Mouse (Mus musculus) retina, postnatal 1 day (tissue): ENCODE measurements around the gene Nags.

ENCODE experiments used
- DNase-seq: peaks from one replicate; pipeline ENCODE4 v3.0.0-alpha.2; 2012

Nags gene

DNA sequence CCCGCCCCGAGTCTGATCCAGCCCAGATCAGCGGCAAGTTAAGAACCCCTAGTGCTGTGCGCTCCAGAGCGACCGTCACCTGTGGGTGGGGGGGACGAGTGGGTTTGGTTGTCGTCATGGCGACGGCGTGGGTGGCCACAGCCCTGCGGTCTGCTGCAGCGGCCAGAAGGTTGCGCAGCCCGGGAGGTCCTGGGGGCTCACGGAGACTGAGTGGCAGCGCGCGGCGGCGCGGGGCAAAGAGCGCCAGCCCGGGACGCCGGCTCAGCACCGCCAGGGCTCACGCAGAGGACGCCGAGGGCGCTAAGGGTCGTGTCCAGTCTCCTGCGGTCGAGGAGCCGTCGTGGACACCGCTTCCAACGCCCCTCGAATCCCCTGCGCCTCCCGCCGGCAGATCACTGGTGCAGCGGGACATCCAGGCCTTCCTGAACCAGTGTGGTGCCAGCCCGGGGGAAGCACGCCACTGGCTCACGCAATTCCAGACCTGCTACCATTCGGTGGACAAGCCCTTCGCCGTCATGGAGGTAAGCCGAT, at the start of gene Nags:
TSS of gene Nags (plus strand) at position 43 of the 531 bp plus-strand sequence.
- DNase-seq: peak; percentile 74

DNA sequence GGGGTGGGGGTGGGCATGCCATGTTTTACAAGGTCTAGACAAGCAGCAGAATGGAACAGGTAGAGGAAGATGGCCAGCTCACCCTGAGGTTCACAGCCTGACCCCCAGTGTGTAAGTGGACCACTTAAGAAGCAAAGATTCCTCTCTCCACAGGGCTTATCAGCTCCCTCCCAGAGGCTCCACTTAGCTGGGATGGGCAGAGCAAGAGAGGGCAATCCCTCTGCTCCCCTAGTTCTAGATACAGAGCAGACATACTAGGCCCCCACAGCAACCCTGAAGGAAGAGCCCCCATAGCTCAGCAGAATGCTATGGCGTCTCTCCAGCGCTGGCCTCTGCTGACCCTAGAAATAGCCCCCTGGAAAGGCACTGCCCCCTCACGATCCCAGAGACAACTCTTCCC, 49.6 kb upstream of the Nags start:
- no peak for DNase-seq

DNA sequence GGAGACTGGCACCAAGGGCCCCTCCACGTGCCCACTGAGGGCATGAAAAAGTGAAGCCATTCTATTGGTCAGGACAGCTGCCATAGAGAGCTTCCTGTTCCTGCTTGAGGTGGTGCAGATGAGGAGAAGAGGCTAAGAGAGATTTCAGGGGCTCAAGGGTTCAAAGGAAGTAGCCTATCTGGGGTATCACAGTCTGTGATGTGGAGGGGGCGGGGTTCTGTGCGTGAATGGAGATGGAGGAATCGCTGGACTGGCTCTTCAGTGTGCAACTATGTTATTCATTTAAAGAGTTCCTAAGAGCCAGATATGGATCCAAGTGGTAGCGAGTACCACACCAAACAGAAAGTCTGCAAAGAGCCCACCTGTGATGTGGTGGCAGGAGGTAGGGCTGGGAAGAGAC, 48.9 kb upstream of the Nags start:
- no peak for DNase-seq

DNA sequence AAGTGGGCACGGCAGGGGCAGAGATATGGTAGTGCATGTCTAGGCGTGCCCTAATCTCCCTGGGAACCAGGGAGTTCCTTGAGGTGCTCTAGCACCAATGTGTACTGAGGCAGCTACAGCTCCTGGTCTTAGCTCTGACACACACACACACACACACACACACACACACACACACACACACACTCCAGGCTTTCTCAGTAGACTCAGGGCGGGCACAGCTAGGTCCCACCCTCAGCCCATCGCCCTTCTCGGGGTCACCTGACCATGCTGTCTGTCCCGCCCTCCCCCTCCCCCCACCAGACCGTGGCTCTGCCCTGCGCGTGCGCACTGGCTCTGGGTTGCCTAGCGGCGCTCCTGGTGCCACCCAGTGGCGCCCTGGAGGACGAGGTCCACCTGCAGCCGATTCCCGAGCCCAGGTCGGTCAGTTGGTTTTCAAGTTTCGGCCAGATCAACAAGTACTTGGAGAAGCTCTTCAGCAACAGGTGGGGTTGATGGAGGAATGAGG, 48.4 kb upstream of the Nags start:
- peak; percentile 94 for DNase-seq

DNA sequence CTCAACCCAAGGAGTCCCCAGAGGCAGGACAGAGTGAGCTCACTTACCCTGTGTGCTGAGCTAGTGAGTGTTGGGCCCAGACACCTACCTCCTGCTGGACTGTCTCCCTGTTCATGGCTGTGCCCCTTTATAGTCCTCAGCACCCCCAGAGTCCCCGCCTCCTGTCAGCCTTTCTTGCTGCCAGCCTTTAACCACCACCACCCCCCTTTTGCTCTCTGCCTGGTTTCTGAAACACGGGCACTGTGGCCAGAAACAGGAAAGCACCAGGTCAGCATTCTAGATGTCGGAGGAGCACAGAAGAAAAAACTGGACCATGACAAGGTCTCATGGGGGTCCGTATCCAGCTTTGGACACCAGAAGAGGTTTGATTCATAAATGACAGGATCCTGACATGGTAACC, 44.1 kb upstream of the Nags start, which contains the start of gene Ppy:
TSS of gene Ppy (minus strand) at position 101 of the 400 bp plus-strand sequence.
- no peak for DNase-seq

DNA sequence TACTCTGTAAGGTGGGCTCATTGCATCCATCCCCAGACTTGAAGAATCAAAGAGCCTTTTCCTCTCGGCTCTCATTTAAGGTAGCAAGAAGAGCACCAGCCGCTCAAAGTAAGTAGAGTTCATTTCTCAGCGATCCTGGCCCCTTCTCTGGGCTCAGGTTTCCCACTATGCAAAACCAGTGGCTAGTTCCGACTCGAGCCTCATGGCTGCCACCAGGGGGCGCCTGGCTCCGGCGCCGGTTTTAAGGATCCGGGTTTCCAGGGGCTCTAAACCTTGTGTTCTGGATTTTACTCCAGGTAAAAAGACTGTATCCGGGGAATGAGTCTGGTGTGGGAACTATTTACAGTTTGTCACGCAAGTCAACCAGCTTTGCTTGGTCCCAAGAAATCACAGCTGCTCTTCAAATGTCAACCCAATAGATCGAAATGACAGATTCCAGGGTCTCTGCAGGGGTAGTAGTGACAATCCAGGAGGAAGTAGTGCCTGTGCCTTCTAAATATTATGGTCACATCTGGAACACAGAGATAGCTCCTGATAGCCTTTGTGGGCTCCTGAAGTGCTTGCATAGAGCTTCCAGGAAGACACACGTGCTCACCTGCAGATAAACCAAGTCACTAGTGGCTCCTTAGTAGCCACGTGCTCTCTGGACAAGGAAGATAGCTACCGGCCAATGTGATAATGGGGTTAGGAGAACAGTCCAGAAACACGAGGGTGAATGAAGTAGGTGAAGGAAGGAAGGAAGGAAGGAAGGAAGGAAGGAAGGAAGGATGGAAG, 42.6 kb upstream of the Nags start:
- DNase-seq: peak; percentile 75

DNA sequence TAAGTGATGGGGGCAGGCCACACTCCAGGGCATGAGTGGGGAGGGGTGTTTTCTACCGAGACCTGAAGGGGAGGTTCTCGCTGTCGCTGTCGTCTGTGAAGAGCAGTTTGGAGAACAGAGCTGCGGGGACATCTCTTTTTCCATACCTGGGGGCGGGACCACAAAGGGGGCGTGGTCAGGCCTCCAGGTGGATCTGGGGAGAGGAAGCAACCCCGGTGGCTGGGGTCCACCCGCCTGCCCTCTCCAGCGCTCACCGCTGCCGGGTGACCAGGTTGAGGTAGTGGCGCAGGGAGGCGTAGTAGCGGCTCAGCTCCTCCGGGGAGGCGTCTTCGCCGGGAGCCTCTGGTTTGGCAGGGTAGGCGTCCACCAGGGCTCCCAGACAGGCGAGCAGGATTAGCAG, 38.4 kb upstream of the Nags start:
- no peak for DNase-seq

DNA sequence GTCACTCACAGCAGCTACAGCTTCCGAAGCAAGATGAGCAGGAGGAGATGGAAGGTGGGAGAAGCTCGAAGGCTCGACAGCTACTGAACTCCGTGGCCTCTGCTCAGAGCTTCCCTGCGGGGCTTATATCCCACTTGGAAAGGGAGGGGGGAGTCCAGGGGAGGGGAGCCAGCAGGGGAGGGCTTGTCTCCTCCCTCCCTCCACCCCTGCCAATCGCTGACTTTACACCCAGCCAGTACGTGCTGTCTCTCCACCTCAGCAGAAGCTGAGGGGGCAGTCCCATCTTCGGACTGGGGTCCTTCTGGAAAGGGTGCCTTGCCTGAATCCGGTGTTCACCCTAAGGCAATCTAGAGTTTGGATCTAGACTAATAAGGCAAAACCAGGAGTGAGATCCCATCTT, 37.6 kb upstream of the Nags start, which contains the start of gene Pyy:
TSS of gene Pyy (minus strand) at position 101 of the 400 bp plus-strand sequence.
- DNase-seq: no peak

DNA sequence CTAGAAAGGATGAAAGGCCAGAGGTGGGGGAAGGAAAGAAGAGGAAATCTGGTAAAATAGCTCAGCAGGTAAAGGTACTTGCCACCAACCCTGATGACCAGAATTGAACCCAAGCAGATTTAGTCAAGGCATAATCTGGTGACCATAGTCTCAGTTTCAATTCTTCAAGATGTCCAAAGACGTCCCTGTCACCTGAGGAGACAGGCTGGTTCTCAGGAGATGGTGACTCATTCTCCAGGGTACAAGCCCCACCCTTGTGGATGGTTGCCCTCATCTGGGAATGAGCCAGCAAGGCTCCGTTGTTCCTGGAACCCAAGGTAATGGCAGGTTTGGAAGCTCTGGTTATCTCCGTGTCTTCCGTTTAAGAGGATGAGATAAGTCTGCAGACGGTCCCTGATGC, 33.7 kb upstream of the Nags start:
- DNase-seq: no peak

DNA sequence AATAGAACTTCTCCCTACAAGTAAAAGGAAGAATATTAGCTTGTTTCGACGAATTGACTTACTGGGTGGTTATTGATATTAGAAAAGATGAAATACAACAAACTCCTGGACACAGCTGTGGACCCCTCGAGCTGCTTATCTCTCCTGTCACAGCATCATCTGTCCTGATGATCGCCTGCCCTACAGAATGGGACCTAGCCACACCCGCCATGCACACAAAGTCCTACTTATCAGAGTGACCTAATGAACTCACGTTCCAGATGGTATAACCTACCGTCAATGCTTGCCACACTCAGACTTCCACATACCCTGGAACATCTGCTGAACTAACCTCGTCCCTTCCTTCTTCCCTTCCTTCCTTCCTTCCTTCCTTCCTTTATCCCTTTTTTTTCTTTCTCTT, 29.1 kb upstream of the Nags start:
- DNase-seq: no peak

DNA sequence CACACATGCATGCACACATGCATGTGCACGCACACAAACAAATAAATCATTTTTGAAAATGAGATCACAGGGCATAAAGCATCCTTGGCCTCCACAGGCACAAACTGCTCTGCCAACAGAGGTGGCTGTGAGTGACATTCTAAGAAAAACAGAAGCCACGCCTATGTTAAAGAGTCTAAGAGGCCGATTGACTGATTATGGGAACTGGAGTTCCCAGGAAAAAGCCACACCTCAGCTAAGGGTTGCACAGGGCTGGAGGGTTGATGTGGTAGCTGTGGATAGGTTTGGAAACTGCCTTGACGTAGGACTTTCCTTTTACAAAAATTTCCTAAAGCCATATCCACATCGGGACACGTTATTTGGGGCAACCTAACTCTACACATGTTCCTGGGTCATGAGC, 27.9 kb upstream of the Nags start:
- DNase-seq: no peak

DNA sequence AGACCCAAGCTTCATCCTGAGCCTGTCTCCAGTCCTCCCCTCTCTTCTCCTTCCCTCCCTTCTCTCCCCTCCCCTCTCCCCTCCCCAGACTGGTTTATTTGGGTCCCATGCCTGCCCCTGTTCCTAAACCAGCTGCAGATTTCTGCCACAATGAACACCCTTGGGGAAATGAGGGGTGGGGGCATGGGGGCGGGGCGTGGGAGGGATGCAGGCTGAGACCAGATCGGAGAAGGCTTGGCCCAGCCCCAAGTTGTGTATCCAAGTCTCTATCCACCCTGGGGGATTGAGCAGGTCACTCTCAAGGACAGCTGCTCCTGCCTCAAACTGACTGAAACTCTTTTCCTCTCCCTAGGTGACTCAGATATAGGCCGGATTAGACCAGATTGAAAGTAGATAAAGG, 10.8 kb upstream of the Nags start:
- peak; percentile 70 for DNase-seq

DNA sequence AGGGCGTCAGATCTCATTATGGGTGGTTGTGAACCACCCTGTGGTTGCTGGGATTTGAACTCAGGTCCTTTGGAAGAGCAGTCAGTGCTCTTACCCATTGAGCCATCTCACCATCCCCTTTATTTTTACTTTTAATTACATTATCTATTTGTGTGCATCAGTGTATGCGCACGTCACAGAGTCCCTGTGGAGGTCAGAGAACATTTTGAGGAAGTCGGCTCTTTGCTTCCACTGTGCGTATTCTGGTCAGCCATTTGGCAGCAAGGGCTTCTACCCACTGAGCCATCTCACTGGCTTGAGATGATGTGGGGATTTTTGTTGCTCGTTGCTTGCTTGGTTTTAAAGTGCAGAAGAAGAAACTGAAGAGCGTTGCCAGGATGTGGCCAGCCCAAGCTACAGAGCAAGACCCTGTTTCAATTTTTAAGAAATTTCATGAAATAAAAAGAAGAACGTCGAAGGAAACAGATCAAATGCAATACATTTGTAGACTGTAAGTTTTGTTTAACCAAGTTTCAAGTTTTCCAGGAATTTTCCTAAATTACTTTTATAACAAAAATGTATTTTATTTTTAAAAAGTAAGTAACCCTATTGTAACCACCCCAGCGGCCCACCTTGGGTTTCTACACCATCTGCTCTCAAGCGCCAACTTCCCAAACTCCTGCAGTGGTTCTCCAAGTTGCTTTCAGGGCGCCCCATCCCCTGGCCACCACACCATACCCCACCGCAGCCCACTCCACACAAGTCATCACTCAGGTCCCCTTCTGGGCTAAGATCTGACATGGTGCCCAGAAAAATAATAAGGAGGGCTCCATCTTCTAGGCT, 7.5 kb upstream of the Nags start:
- no peak for DNase-seq

DNA sequence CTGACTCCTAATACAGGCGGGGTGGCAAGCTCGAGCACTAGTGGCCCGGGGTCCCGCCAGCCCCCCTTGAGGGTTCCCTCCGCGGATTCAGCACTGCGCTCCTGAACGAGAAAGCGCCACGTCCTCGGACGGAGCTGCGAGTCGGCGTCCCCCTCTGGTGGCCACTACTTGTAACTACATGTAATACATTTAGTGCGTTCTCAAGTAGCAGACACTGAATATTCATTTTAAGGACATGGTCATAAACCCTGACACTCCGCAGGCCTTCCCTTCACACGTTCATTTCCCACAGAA, 6.9 kb upstream of the Nags start:
- DNase-seq: peak; percentile 86

DNA sequence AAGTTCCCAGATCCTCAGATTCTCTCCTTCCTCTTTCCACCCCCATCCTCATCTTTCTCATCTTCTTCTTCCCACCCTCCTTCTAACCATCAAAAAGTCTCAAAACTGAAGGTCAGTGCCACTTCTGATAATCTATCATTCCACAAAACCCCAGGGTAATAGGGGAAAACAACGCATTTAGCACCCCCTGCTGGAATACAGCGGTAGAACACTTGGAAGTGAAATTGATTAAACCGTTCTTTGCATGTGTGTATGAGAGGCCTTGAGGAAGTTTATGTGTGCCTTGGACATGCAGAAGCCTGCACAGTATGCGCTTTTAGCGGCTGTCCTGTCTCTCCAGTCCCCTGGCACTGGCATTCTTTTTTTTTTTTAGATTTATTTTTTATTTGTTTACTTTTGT, 4.8 kb upstream of the Nags start:
- DNase-seq: peak; percentile 84

DNA sequence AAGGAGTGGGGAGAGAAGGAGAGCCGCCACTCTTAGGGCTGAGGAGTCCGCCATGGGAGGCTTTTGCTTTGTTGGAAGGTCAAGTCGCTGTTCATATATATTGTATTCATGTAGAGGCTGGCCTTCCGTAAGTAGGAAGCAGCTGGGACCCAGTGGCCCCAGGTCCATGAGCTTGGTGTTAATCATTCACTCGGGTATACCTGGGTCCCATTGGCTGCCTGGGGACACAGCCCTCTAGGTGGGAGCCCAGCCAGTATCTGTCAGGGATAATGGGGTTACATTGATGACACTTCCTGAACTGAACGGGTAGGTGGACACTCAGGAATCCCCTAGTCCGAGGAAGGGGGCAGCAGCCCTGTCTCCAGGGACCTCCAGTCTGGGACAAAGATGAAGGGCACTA, 3.0 kb upstream of the Nags start:
- DNase-seq: no peak

DNA sequence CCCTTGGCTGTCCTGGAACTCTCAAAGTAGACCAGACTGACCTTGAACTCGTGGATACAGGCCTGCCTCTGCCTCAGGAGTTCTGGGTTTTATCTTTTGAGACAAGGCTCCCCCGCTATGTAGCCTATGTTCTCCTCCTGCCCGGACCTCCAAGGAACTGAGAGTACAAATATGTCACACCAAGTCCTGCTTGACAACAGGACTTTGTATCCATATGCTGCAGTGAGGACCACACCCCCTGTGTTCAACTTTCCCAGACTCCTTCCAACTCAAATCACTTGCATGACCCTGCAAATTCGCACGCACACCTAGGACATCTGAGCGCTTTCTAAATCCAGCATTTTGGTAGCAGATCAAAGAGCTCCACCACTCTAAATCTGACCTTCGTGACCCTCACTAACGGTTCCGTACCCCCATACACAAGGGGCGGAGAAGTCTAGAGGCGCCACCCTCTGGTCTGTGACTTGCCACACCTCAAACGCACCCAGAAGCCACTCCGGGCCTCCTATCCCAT, 299 bp upstream of the Nags start:
- no peak for DNase-seq

DNA sequence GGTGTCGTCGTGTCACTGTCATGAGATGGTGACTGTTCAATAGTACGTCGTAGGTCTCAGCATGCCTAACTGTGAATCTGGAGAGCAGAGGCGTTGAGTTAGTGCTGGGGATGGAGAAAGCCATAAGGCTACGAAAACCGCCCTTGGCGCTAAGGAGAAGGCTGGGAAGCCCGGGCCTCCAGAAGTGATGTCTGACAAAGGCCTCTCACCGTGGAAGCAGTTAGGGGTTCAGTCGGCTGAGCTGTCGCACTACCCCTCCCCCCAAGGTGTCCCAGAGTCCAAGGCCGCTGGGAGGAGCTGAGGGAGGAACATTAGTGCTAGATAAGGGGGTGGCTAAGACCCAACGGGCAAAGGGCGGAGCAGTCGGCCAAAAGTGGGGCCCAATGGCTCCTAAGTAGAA, 692 bp downstream of the Nags start:
- peak; percentile 38 for DNase-seq

DNA sequence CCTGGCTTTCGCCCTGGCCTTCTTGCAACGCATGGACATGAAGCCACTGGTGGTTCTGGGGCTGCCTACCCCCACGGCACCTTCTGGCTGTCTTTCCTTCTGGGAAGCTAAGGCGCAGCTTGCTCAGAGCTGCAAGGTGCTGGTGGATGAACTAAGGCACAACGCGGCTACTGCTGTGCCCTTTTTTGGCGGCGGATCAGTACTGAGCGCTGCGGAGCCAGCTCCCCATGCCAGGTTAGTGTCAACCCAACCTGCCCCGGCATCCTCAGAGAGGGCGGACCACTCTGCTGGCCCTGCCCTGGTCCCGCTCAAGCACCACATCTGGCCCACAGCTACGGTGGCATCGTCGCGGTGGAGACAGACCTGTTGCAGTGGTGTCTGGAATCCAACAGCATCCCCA, 1.2 kb downstream of the Nags start:
- no peak for DNase-seq

DNA sequence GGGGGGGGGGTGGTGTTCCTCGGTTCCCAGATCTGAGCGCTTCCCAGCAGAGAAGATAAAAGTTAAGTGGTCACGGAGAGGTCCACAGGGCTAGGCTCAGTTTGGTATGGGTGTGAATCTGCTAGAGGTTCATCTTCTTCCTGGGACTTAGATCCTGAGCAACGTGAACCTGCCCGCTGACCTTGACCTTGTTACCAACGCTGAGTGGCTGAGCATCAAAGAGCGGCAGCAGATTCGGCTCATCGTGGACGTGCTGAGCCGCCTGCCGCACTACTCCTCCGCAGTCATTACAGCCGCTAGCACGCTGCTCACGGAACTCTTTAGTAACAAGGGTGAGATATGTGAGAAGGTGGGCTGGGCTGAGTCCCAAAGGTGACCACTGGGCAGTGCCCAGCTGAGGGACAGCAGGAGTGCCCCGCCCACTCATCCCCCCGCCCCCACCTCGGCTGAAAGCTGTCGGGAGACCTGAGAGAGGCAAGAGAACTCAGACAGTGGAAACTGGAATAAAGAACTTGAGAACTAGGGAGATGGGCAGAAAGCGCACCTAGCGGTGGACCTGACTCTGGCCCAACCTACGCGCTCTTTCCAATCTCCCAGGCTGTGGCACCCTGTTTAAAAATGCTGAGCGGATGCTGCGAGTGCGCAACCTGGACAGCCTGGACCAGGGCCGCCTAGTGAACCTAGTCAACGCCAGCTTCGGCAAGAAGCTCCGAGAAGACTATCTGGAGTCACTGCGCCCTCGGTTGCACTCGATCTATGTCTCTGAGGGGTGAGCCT, 2.1 kb downstream of the Nags start:
- DNase-seq: no peak

DNA sequence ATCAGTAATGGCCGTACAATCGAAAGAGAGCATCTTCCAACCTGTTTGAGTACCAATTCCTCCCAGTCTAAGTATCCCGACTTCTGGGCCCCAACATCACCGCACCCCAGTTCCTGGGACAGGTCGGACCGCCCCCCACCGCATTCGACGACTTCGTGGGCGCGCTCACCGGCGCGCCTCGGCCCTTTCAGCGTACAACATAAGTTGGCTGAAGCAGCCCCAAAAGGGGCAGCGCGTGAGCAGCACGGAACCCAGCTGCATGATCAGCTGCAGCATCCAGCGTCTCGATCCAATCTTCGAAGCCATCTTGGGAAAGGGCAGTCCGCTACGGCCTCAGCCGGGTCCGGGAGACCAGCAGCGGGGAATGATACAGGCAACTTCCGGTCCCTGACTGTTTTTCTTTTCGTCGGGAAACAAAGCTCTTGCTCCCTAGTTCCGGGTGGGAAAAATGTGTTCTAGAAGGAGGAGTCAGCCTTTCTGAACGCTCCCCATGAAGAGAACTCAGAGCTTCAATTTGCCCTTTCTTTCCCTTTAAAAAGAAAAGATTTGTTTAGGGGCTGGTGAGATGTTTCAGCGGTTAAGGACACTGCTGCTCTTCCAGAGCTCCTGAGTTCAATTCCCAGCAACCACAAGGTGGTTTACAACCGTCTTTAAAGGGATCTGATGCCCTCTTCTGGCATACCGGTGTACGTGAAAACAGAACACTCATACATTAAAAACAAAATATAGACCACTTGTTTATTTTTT, 10.9 kb downstream of the Nags start, which contains the start of gene Tmem101:
TSS of gene Tmem101 (minus strand) at position 366 of the 747 bp plus-strand sequence.
- DNase-seq: peak; percentile 96

DNA sequence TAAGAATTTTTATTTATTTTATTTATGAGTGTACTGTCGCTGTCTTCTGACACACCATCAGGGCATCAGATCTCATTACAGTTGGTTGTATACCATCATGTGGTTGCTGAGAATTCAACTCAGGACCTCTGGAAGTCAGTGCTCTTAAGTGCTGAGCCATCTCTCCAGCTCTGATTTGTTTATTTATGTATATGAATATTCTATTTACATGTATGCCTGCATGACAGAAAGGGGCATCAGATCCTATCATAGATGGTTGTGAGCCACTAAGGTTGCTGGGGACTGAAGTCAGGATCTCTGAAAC, 11.4 kb downstream of the Nags start:
- no peak for DNase-seq
